Mouse (Mus musculus) olfactory bulb, adult 2 months (tissue): Measurements from ENCODE around the gene Fam222a.

Experiments used
- CTCF ChIP-seq: fragments of 200-500 bp; IDR thresholded peaks from 2 replicates; pipeline ENCODE4 v1.5.1; 2012; ENCODE audit warnings: low read depth, mild to moderate bottlenecking, low read length, moderate library complexity; ENCODE audit not compliant: insufficient read depth
- POLR2A ChIP-seq: fragments of 200-500 bp; IDR thresholded peaks from 2 replicates; pipeline ENCODE4 v1.6.1; 2012; ENCODE audit warnings: mild to moderate bottlenecking, low read depth, low read length, moderate library complexity; ENCODE audit not compliant: insufficient read depth

- TF ChIP-seq POLR2A (no peak), CTCF (no peak)
Observed at GRCm38 (mm10) chr5:114538752-114539151, 29.1 kb upstream of the Fam222a start.
